Mouse (Mus musculus) Patski (cell line): ENCODE results near the gene Higd2a. TPM values are rescaled to one million over a fixed set of nuclear protein-coding genes. Genes with fewer than 3 reads are reported as not detected.

ENCODE experiments used
- ATAC-seq: fragments of 100-300 bp; one replicate; pipeline ENCODE4 v1.8.0; 2021
- CTCF ChIA-PET: fragments of 350-600 bp; sonication (Branson Sonifier 250); formaldehyde crosslinking; loops from one replicate; lab custom pipeline; 2022; ENCODE audit warnings: inconsistent platforms; lab: Charles Lee
- POLR2A ChIA-PET: fragments of 350-600 bp; sonication (Branson Sonifier 250); formaldehyde crosslinking; loops from one replicate; lab custom pipeline; 2022; ENCODE audit warnings: antibody characterized with exemption, inconsistent platforms; lab: Charles Lee
- DNase-seq: peaks from one replicate; pipeline ENCODE4 v3.0.0-alpha.2; 2011; ENCODE audit warnings: low read depth, low spot score
- H3K27me3 ChIP-seq: fragments of 371-371 bp; one replicate; pipeline ENCODE4 v1.5.1; 2021
- CTCF ChIP-seq: fragments of 100-300 bp; IDR thresholded peaks from one replicate; pipeline ENCODE4 v1.5.1; 2021
- in situ Hi-C: fragments of 300-500 bp; cut with MboI; formaldehyde crosslinking; loops from 3 replicates; pipeline ENCODE4 v1.11.1; 2018; ENCODE audit warnings: low pct_unique_long_range_greater_than_20kb, mixed read lengths
- polyA plus RNA-seq: library from polyadenylated mRNA; unstranded; gene quantifications from one replicate; pipeline ENCODE4 v1.2.3, GENCODE M21; 2021

The Higd2a gene
- 96.0 TPM for polyA plus RNA-seq

GRCm38 (mm10) chr13:54589996-54590951 lies at the start of gene Higd2a, which contains the start of gene Nop16:
Gene Higd2a (plus strand): TSS chr13:54590207.
Gene Nop16 (minus strand): TSS chr13:54590090.
- in situ Hi-C loops: no loop called here
- TF ChIP-seq CTCF: no peak
- ATAC-seq (peak; percentile 94), DNase-seq (peak; percentile 88)
- no peaks in the 10 kb centered on the region for H3K27me3 ChIP-seq
- ChIA-PET POLR2A (interaction anchor here (0.9 to 1.8 kb wide), 3 partner anchors 15 to 27 kb away, joined by 3 to 5 read pairs (median 4); no protein-coding TSS in a partner anchor), CTCF (no interaction called here)

DNA sequence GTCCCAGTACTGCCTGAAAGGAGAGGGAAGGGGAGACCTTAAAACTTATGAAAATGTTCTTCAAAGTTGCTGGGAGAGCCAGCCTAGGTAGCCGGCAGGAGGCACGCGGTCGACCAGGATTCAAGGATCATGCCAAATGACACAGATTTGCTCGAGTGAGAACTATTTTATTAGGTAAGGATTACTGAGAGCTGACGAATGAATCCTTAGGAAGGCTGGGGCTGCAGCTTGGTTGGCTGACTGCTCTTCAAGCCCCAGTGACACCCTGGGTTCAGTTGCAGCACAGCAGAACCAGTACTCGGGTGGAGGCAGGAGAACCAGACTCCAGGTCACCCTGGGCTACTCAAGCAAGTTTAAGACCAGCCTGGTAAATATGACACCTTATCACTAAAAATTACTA lies 42.0 kb upstream of the Higd2a start:
- no peaks in the 10 kb centered on the region for H3K27me3 ChIP-seq
- ATAC-seq: peak; percentile 26
- CTCF ChIA-PET: interaction anchor here (1.3 to 1.4 kb wide), 2 partner anchors 8 to 14 kb away, joined by 3 to 4 read pairs; no protein-coding TSS in a partner anchor
- no peak for DNase-seq
- POLR2A ChIA-PET: no interaction called here
- no peak for TF ChIP-seq CTCF
- in situ Hi-C loops: no loop called here

- ChIA-PET POLR2A (no interaction called here), CTCF (interaction anchor here (0.7 to 0.9 kb wide), 2 partner anchors 9 to 10 kb away, joined by 3 read pairs; no protein-coding TSS in a partner anchor)
- TF ChIP-seq CTCF: no peak
- in situ Hi-C loops: no loop called here
- DNase-seq: no peak
- no peak for ATAC-seq
- no peaks in the 10 kb centered on the region for H3K27me3 ChIP-seq
These were observed 33.8 kb upstream of the Higd2a start for GRCm38 (mm10) chr13:54556176-54556575.

- TF ChIP-seq CTCF: no peak
- no peak for ATAC-seq
- in situ Hi-C loops: no loop called here
- no peak for DNase-seq
- no peaks in the 10 kb centered on the region for H3K27me3 ChIP-seq
- ChIA-PET POLR2A (no interaction called here), CTCF (no interaction called here)
These were observed 33.2 kb upstream of the Higd2a start for GRCm38 (mm10) chr13:54556796-54557195.

- CTCF ChIA-PET: interaction anchor here (1.5 kb wide), 1 partner anchor 37 kb away, joined by 3 read pairs; no protein-coding TSS in a partner anchor
These were observed 32.4 kb upstream of the Higd2a start for GRCm38 (mm10) chr13:54557652-54558051.

DNA sequence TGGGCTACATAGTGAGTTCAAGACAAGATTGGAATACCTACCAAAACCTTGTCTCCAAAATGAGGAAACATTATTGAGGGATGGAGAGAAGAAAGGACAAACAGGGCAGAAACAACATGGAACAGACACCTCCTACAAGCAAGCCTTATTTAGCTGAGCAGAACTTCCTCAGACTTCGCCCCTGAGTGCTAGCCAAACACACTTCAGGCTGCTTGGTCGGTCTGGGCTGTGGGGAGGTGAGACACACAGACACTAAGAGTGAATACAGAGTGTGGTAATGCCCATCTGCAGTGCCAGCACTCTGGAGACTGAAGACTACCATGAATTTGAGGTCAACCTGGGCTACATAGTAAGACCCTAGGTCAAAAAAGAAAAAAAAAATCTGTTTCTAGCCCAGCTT lies 30.4 kb upstream of the Higd2a start:
- no peaks in the 10 kb centered on the region for H3K27me3 ChIP-seq
- in situ Hi-C loops: no loop called here
- TF ChIP-seq CTCF: no peak
- DNase-seq (no peak), ATAC-seq (no peak)
- ChIA-PET POLR2A (interaction anchor here (0.6 kb wide), 1 partner anchor 24 kb away, joined by 6 read pairs; no protein-coding TSS in a partner anchor), CTCF (no interaction called here)

More at GRCm38 (mm10) chr13:54557652-54558051, 32.4 kb upstream of the Higd2a start:
- in situ Hi-C loops: no loop called here
- no peaks in the 10 kb centered on the region for H3K27me3 ChIP-seq
- POLR2A ChIA-PET: no interaction called here
- TF ChIP-seq CTCF: no peak
- DNase-seq: no peak
- ATAC-seq: no peak

DNA sequence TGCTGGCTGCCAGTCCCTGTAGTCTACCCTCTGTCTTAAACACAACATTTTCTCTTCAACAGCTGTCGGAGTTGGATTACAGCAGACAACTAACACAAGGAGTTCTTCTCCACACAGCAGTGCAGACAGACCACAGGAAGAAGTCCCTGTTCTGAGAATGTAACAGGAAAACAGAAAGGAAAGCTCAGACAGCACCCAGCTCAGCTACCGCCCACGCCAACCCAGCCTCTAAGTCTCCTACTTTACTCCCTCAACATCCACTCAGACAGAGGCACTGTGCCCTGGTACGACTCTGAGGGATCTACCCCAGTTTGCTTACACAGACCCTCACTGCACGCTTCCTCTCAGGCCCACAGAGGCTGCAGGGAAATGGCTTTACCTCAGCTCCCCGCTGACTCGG lies 29.4 kb upstream of the Higd2a start:
- CTCF ChIA-PET: interaction anchor here (1.1 kb wide), 1 partner anchor 9 kb away, joined by 5 read pairs; no protein-coding TSS in a partner anchor
- ATAC-seq (no peak), DNase-seq (no peak)
- H3K27me3 ChIP-seq: no peaks in the 10 kb centered on the region
- TF ChIP-seq CTCF: no peak
- POLR2A ChIA-PET: no interaction called here
- in situ Hi-C loops: no loop called here

- DNase-seq: no peak
- in situ Hi-C loops: no loop called here
- TF ChIP-seq CTCF: no peak
- no peaks in the 10 kb centered on the region for H3K27me3 ChIP-seq
- ATAC-seq: no peak
- POLR2A ChIA-PET: interaction anchor here (0.7 kb wide), 1 partner anchor 55 kb away, joined by 4 read pairs; no protein-coding TSS in a partner anchor
- CTCF ChIA-PET: interaction anchor here (0.9 to 1.5 kb wide), 3 partner anchors 44 to 488 kb away, joined by 3 to 4 read pairs (median 3); no protein-coding TSS in a partner anchor
These were observed 27.4 kb upstream of the Higd2a start for GRCm38 (mm10) chr13:54562562-54562961.

DNA sequence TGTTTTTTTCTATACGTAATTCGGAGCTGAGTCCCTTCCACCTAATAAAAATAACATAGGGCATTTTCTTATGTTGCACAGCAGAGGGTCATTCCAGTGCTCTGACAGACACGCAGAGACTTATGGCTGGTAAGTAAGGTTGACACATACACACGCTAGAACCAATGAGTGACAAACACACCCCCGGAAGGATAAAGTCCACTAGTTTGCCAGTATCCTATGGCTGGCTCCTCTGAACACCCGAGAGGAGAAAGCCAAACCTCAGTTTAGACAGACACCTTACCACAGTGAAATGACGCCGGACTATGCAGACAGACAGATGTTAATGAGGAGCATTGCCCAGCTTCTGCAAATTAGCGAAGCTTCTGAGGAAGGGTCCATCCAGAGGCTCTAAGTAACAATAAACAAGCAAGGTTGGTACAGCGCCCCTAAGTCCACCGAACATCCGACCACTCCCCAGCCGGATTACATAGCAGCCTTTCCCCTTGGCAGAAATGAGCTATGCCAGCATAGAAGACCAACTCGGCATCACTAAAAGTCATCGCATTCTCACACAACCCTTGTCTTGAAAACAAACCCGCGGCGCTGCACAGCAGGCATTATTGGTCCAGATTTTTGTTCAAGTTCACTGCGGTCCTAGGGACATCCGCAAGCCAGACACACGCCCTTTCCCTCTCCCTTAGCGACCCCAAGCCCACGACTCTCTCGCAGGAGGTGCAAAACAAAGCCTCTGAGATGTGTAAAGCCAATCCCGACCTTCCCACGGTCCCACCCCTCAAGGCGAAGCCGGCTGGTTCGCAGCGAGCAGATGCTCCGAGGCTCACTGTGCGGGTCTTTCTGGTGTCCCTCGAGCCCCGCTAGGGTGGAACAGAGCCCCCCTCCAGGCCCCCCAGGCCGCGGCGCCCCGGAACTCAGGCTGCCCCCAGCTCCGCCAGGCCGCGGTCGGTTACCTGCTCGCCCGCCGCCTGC lies 25.5 kb upstream of the Higd2a start:
- TF ChIP-seq CTCF: no peak
- ChIA-PET CTCF (interaction anchor here (1.5 kb wide), 1 partner anchor 15 kb away, joined by 4 read pairs; no protein-coding TSS in a partner anchor), POLR2A (interaction anchor here (1.3 kb wide), 1 partner anchor 14 kb away, joined by 4 read pairs; no protein-coding TSS in a partner anchor)
- H3K27me3 ChIP-seq: no peaks in the 10 kb centered on the region
- ATAC-seq: peak; percentile 15
- DNase-seq: no peak
- in situ Hi-C loops: no loop called here
